Mouse (Mus musculus) G1E (cell line): ENCODE data around the gene Htr2b. TPM values are rescaled to one million over a fixed set of nuclear protein-coding genes. Genes with fewer than 3 reads are reported as not detected.

Experiments used
- ATAC-seq: 2 replicates; pipeline ENCODE4 v1.8.0; 2016; ENCODE audit warnings: mild to moderate bottlenecking; ENCODE audit not compliant: insufficient number of reproducible peaks, poor library complexity, low FRiP score, severe bottlenecking; ENCODE audit errors: extremely low read depth
- DNase-seq: peaks from one replicate; pipeline ENCODE4 v3.0.0; 2012; ENCODE audit warnings: low spot score
- H3K27me3 ChIP-seq: 2 replicates; pipeline ENCODE4 v1.6.1; 2012; ENCODE audit warnings: mild to moderate bottlenecking, low read length, inconsistent platforms; ENCODE audit not compliant: insufficient read depth
- H3K36me3 ChIP-seq: replicated peaks from 2 replicates; pipeline ENCODE3; 2012; ENCODE audit warnings: mild to moderate bottlenecking, inconsistent platforms
- H3K4me1 ChIP-seq: 2 replicates; pipeline ENCODE4 v1.6.1; 2012; ENCODE audit warnings: low read depth, low read length, inconsistent platforms, mixed read lengths; ENCODE audit not compliant: insufficient read depth
- H3K4me3 ChIP-seq: 2 replicates; pipeline ENCODE4 v1.5.1; 2012; ENCODE audit warnings: low read depth, mild to moderate bottlenecking, inconsistent platforms, low read length, moderate library complexity, mixed read lengths
- H3K9me3 ChIP-seq: replicated peaks from 2 replicates; pipeline ENCODE4 v1.6.1; 2012; ENCODE audit warnings: inconsistent platforms
- CTCF ChIP-seq: IDR thresholded peaks from 2 replicates; pipeline ENCODE4 v1.5.1; 2012; ENCODE audit warnings: low read depth, low read length, inconsistent platforms, mixed read lengths
- GATA1 ChIP-seq: IDR thresholded peaks from 2 replicates; pipeline ENCODE4 v1.6.1; 2012; ENCODE audit warnings: borderline replicate concordance, low read length, inconsistent platforms, mixed read lengths
- GATA2 ChIP-seq: IDR thresholded peaks from 2 replicates; pipeline ENCODE4 v1.6.1; 2012; ENCODE audit warnings: low read depth, low read length, inconsistent platforms, borderline replicate concordance
- POLR2AphosphoS5 ChIP-seq: IDR thresholded peaks from 2 replicates; pipeline ENCODE4 v1.6.1; 2012; ENCODE audit warnings: low read depth, low read length, inconsistent platforms; ENCODE audit not compliant: insufficient replicate concordance
- TAL1 ChIP-seq: conservative IDR thresholded peaks from 2 replicates; pipeline ENCODE4 v1.6.1; 2012; ENCODE audit warnings: low read depth, low read length, inconsistent platforms, mixed read lengths
- polyA plus RNA-seq: library from polyadenylated mRNA; stranded (reverse); fragments of >175 nt; gene quantifications from 2 replicates; pipeline ENCODE4 v1.2.3, GENCODE M21; 2012
- total RNA-seq, 2 experiments: library from RNA; stranded (forward) in 1 of 2; stranded (reverse) in 1 of 2; fragments of 200-1000 nt in 1 of 2; fragments of >200 nt in 1 of 2; fragmentation: Nextera tagmentation in 1 of 2; gene quantifications; 2 replicates each; pipeline ENCODE4 v1.2.3; 2014 to 2017

The Htr2b gene
- total and polyA plus RNA-seq, 3 experiments: 0.11 TPM; not detected in 2

DNA sequence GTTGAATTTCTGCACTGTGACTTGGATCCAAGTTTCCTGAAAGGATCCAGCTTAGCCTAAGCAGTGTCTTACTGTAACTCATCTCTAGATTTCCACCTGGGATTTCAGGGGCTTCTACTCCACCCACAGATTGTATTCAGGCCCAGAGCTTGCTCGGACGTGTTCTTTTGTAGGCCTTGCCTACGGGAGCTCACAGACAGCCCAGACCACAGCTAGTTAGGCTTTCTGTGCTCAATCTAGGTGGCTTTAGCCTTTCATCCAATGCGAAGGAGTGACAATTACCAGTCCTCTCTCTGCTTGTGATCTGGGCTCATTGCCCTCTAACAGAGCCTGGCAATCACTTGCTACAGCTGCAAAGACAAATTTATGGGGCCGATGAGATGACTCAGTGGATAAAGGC lies 34.5 kb upstream of the Htr2b start:
- no peak for TF ChIP-seq CTCF
- no peak for TF ChIP-seq GATA2
- no peak for TF ChIP-seq GATA1
- no peak for TF ChIP-seq TAL1
- TF ChIP-seq POLR2AphosphoS5: no peak
- peaks cover 22% of the 10 kb centered on the region for H3K36me3 ChIP-seq
- H3K4me3 ChIP-seq: no peak overlapping the region
- H3K9me3 ChIP-seq: no peaks in the 10 kb centered on the region
- 0 out of 2 replicates have a peak, but pooled peaks cover 2% of the 10 kb centered on the region for H3K4me1 ChIP-seq
- no peak for DNase-seq
- no peak for ATAC-seq
- H3K27me3 ChIP-seq: peaks cover 12% of the 10 kb centered on the region

DNA sequence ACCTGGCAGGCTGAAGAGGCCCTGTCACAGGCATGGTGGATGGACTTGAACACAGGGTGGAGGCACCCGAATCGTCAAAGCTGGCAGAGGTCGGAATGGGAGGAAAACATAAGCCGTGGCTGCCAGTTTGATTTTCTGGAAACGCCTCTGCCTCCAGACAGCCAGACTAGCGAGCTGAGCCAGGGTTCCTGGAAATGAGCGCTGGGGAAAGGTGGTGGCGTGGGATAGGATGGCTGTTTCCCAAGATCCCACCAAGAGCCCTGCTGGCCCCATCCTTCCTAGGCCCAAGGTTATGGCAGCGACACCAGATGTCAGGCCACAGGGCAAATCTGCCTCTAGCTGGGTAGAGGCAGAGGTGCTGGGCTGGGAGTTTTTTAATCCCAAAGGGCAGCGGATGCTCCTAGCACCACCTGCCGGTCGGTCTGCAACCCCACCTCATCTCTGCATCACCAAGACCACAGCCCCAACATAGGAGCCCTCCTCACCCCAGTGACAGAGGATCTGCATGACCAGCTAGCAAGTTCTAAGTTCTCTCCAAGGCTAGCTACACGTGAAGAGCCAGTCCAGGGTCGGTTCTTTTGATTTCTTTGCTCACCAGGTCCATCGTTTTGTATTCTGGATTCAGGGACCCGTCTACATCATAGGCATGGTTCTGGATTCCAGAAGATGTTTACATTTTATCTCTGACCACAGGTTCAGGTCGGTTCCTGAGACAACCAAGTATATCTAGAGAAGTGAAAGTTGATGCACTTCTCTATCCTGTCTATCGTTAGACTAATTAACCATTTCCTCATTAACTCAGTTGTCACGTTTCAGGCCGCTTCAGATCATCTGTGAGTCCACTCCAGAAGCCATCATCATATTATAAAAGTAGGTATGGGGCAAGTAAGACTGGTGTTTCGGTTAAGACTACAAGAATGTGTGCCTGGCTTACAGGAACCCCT lies 32.5 kb upstream of the Htr2b start:
- 0 out of 2 replicates have a peak, but pooled peaks cover 2% of the 10 kb centered on the region for H3K4me1 ChIP-seq
- ATAC-seq: no peak
- TF ChIP-seq GATA1 (no peak), CTCF (no peak), POLR2AphosphoS5 (no peak), GATA2 (no peak), TAL1 (no peak)
- DNase-seq: no peak
- no peaks in the 10 kb centered on the region for H3K9me3 ChIP-seq
- no peak overlapping the region for H3K4me3 ChIP-seq
- H3K36me3 ChIP-seq: peaks cover 40% of the 10 kb centered on the region
- H3K27me3 ChIP-seq: peaks cover 9% of the 10 kb centered on the region

DNA sequence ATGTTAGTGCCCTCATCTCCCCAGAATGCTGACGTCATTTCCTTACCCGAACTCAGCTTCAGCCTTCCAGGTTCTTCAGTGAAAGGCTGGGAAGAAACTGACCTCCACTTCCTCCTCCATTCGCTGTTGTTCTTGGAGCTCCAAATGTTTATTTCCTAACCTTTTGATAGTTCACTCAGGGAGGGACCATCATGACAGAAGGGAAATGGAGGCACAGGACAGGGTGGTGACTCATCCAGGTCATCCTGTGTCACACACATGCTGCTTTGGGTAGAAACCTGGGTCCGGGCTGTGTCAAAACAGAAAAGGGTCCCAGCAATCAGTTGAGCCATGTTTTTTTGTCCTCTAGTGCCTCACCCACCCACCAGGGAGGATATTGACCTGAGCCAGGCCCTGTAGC lies 31.4 kb upstream of the Htr2b start:
- DNase-seq (no peak), ATAC-seq (no peak)
- peaks cover 51% of the 10 kb centered on the region for H3K36me3 ChIP-seq
- 0 out of 2 replicates have a peak, but pooled peaks cover 2% of the 10 kb centered on the region for H3K4me1 ChIP-seq
- no peak overlapping the region for H3K4me3 ChIP-seq
- TF ChIP-seq GATA1 (no peak), CTCF (no peak), POLR2AphosphoS5 (no peak), TAL1 (no peak), GATA2 (no peak)
- H3K27me3 ChIP-seq: peaks cover 3% of the 10 kb centered on the region
- H3K9me3 ChIP-seq: no peaks in the 10 kb centered on the region

DNA sequence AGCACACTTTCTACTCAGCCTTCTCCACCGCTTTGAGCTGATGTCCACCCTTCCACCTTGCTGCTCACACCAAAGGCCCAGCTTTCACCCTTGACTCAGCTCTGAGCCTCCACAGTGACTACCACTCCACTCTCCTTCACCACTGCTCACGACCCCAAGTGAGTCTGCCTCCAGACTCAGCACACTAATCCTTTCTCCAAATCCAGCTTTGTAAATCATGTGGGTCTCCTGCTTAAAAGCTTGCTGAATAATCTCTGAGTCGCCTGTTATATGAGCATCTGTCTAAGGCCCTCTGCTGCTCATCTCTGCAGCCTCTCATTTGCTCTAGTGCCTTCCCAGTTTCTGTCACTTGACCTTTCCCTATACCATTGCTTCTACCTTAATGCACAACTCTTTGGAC lies 29.3 kb upstream of the Htr2b start:
- Histone ChIP-seq H3K4me3 (no peak overlapping the region), H3K4me1 (no peaks in the 10 kb centered on the region), H3K9me3 (no peaks in the 10 kb centered on the region), H3K36me3 (peaks cover 68% of the 10 kb centered on the region), H3K27me3 (no peaks in the 10 kb centered on the region)
- ATAC-seq (no peak), DNase-seq (no peak)
- TF ChIP-seq TAL1: no peak
- no peak for TF ChIP-seq GATA1
- no peak for TF ChIP-seq CTCF
- TF ChIP-seq POLR2AphosphoS5: no peak
- TF ChIP-seq GATA2: no peak

DNA sequence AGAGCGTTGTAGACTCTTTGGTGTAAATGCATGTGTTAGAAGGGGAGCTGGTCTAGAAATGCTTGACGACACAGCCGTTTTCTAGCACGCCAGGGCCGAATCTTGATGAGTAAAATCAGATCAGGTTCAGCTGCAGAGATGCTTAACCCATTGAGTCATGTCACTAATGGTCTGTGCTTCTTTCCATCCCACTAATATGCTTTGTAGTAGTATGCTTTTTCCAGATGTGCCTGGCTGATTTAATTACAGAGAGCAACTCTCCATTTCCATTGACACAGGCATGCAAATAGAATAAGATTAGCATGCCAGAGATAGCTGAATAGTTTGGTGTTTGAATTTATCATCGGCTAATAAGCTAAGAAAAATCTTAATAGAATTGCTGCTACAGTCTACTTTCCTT lies 23.5 kb upstream of the Htr2b start:
- Histone ChIP-seq H3K4me1 (no peaks in the 10 kb centered on the region), H3K9me3 (no peaks in the 10 kb centered on the region), H3K36me3 (peaks cover 86% of the 10 kb centered on the region), H3K4me3 (no peak overlapping the region), H3K27me3 (no peaks in the 10 kb centered on the region)
- ATAC-seq (no peak), DNase-seq (no peak)
- TF ChIP-seq POLR2AphosphoS5 (no peak), GATA2 (no peak), CTCF (no peak), TAL1 (no peak), GATA1 (no peak)

DNA sequence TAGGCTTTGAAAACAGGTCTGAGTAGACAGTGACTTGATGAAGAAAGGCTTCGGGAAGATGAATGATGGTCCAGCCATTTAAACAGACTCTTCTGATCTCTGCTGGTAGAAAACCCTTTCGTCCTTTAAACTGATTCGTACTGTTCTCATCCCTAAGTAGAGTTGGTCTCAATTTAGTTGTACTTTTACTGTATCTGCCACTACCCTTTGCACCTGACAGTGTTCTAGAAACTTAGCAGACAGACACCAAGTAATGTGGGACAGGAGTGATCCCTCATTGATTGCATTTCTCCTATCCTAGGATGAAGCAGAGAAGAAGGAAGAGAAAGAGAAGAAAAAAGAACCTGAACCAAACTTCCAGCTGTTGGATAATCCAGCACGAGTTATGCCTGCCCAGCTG lies 21.6 kb upstream of the Htr2b start, which contains the start of gene Gm21972:
Gene Gm21972, plus strand, starts transcription at position 301 of the 400 bp plus-strand sequence.
- Histone ChIP-seq H3K4me1 (no peaks in the 10 kb centered on the region), H3K27me3 (no peaks in the 10 kb centered on the region), H3K9me3 (no peaks in the 10 kb centered on the region), H3K4me3 (no peak within 1 kb of the TSS), H3K36me3 (peaks cover 87% of the 10 kb centered on the region)
- ATAC-seq: no peak
- TF ChIP-seq GATA2: no peak
- no peak for TF ChIP-seq CTCF
- TF ChIP-seq POLR2AphosphoS5: no peak
- no peak for TF ChIP-seq TAL1
- TF ChIP-seq GATA1: no peak
- DNase-seq: no peak
